Mouse (Mus musculus): ENCODE results near the gene Foxp1. TPM values are rescaled to one million over a fixed set of nuclear protein-coding genes. Genes with fewer than 3 reads are reported as not detected.

Foxp1 gene
- total and polyA plus RNA-seq, 3 experiments, result 16.1 to 42.0 TPM; not detected in 1

DNA sequence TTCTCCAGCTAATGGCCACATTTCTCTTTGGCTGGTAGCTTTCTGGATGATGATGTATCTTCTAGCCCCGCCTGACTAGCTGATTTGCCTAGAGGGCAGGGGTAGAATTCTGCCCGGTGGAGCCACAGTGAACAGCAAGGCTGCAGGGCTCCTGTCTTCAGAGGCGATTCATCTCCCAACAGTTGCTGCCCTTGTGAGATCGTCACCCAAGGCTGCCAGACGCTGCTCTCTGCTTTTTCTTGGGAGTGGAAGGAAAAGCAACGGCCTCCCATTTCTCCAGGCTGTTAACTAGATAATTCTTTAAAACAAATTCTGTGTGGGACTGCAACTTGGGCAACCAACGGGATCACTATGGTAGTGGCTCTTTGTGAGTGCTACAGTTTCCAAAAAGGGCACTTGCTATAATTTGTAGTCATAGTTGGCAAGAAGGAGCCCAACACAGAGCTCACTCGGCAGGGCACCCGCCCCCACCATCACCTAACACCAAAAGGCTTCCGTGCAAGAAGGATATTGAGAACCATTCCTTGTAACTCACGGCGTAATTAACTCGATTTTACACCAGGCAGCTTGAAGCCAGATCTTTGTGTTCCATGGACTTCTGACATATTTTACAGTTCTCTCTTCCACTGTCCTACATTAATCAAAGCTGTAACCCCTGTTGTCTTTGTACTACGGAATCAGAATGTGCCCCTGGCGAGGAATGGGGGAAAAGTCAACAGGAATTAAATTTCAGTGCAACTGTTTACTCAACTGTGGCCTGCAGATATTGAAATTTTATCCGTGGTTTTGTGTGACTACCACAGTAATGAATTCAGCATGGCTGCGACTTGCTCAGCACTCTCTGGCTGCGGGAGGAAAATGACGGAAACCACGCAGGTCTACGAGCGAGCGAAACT is 362.8 kb downstream of the Foxp1 start:
- Histone ChIP-seq H3K27ac (ENCODE audit: control insufficient read depth, low read depth, low read length) (no peak overlapping the region), H3K9ac (ENCODE audit: control insufficient read depth, low read depth, low read length, poor library complexity, severe bottlenecking) (no peak overlapping the region), H3K27me3 (ENCODE audit: control insufficient read depth in 1 of 2, insufficient read depth in 2 of 2, low read length in 2 of 2) (no peaks in the 10 kb centered on the region), H3K4me1 (ENCODE audit: control insufficient read depth in 1 of 2, insufficient read depth in 2 of 2, low read length in 2 of 2) (no peaks in the 10 kb centered on the region), H3K9me3 (replicated peaks; ENCODE audit: insufficient read depth, low read length) (no peaks in the 10 kb centered on the region), H3K4me3 (ENCODE audit: control insufficient read depth in 1 of 2, insufficient read depth in 1 of 2, low read depth in 2 of 2, low read length in 2 of 2) (no peak overlapping the region), H3K79me2 (ENCODE audit: control insufficient read depth, insufficient read depth, low read length, poor library complexity) (no peaks in the 10 kb centered on the region), H3K36me3 (ENCODE audit: control insufficient read depth in 1 of 2, insufficient read depth in 2 of 2, low read length in 2 of 2) (no peaks in the 10 kb centered on the region)
- DNase-seq (ENCODE audit: low read depth, low spot score), result no peak
- no peak for TF ChIP-seq POLR2AphosphoS2 (IDR thresholded peaks at IDR 0.05; ENCODE audit: low read length)
- TF ChIP-seq EP300 (IDR thresholded peaks at IDR 0.05; ENCODE audit: low read depth in 1 of 2, low read length in 2 of 2), result no peak
- no peak for TF ChIP-seq POLR2AphosphoS5 (IDR thresholded peaks at IDR 0.05; ENCODE audit: borderline replicate concordance, low read depth, low read length)
- no peak for TF ChIP-seq TCF12 (IDR thresholded peaks at IDR 0.05; ENCODE audit: low read depth, low read length)
- no peak for TF ChIP-seq MAZ (IDR thresholded peaks at IDR 0.05; ENCODE audit: low read depth, low read length)

DNA sequence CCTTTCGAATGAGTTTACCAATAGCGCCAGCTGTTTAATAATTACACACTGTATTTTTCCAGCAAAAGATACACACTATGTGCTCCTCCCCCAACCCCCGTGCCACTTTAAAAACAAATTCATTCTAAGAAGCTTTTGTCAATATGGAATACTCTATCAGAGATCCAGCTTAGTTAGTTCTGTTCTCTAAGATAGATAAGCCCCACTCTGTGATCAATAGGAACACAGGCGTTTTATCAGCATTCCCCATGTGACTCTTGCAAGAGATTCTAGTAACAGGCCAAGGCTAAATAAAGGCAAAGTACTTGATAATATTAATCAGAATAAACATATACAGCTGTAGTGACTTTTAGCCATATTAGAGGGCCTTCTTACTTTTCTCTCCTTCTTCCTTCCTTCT is 368.8 kb downstream of the Foxp1 start:
- H3K4me3 ChIP-seq (ENCODE audit: control insufficient read depth in 1 of 2, insufficient read depth in 1 of 2, low read depth in 2 of 2, low read length in 2 of 2), result no peak overlapping the region
- H3K4me1 ChIP-seq (ENCODE audit: control insufficient read depth in 1 of 2, insufficient read depth in 2 of 2, low read length in 2 of 2), result peaks cover 0 to 5% of the 10 kb centered on the region in 2 experiments; a peak in 1 of 4 replicates
- H3K27me3 ChIP-seq (ENCODE audit: control insufficient read depth in 1 of 2, insufficient read depth in 2 of 2, low read length in 2 of 2), result no peaks in the 10 kb centered on the region
- H3K9me3 ChIP-seq (replicated peaks; ENCODE audit: insufficient read depth, low read length), result no peaks in the 10 kb centered on the region
- no peaks in the 10 kb centered on the region for H3K36me3 ChIP-seq (ENCODE audit: control insufficient read depth in 1 of 2, insufficient read depth in 2 of 2, low read length in 2 of 2)
- H3K79me2 ChIP-seq (ENCODE audit: control insufficient read depth, insufficient read depth, low read length, poor library complexity), result no peaks in the 10 kb centered on the region
- no peak overlapping the region for H3K9ac ChIP-seq (ENCODE audit: control insufficient read depth, low read depth, low read length, poor library complexity, severe bottlenecking)
- DNase-seq (ENCODE audit: low read depth, low spot score), result no peak
- no peak for TF ChIP-seq POLR2AphosphoS5 (IDR thresholded peaks at IDR 0.05; ENCODE audit: borderline replicate concordance, low read depth, low read length)
- no peak for TF ChIP-seq CHD1 (IDR thresholded peaks at IDR 0.05; ENCODE audit: low read depth, low read length)
- no peak for TF ChIP-seq USF2 (IDR thresholded peaks at IDR 0.05; ENCODE audit: borderline replicate concordance in 1 of 2, insufficient read depth in 1 of 2, low read depth in 1 of 2, low read length in 2 of 2)
- no peak for TF ChIP-seq ZKSCAN1 (IDR thresholded peaks at IDR 0.05; ENCODE audit: low read depth, low read length)
- no peak for TF ChIP-seq POLR2AphosphoS2 (IDR thresholded peaks at IDR 0.05; ENCODE audit: low read length)
- TF ChIP-seq SMC3 (IDR thresholded peaks at IDR 0.05; ENCODE audit: low read depth, low read length), result no peak
- TF ChIP-seq MAZ (IDR thresholded peaks at IDR 0.05; ENCODE audit: low read depth, low read length), result no peak
- no peak for TF ChIP-seq USF1 (IDR thresholded peaks at IDR 0.05; ENCODE audit: low read depth, low read length)
- TF ChIP-seq POLR2A (IDR thresholded peaks at IDR 0.05; ENCODE audit: control insufficient read depth in 1 of 2, insufficient read depth in 1 of 2, low read depth in 1 of 2, low read length in 2 of 2, poor library complexity in 1 of 2), result no peak
- no peak for TF ChIP-seq GATA1 (IDR thresholded peaks at IDR 0.05; ENCODE audit: low read depth, low read length)
- TF ChIP-seq MYB (IDR thresholded peaks at IDR 0.05; ENCODE audit: low read depth, low read length), result no peak
- no peak for TF ChIP-seq NELFE (IDR thresholded peaks at IDR 0.05; ENCODE audit: low read depth, low read length)
- TF ChIP-seq MAX (IDR thresholded peaks at IDR 0.05; ENCODE audit: low read length), result no peak
- TF ChIP-seq ETS1 (IDR thresholded peaks at IDR 0.05; ENCODE audit: low read depth, low read length), result no peak
- no peak overlapping the region for H3K27ac ChIP-seq (ENCODE audit: control insufficient read depth, low read depth, low read length)

Measured in MEL (cell line).